In genomic region chr5:24018621-24019261, GRCm38 (mm10) we compare ENCODE assay signal across 12 mouse cellular contexts. TPM values are rescaled to one million over a fixed set of nuclear protein-coding genes. Genes with fewer than 3 reads are reported as not detected.
DNase-seq lines count a peak whose midpoint lies in the region; ATAC-seq and TF ChIP-seq lines count a peak whose summit lies in the region.
"Had no signal": no experiment of that assay in that cellular context is flagged by ENCODE, and none has a peak within 500 bp of the region (broad histone marks: within the 10 kb centered on the region; RNA-seq: fewer than 3 reads in every experiment).

No protein-coding gene starts in this region.

- H3K27ac ChIP-seq in hindbrain, embryonic 11.5 days (ENCODE audit: low read depth, low read length): peak overlapping the region; percentile 84
- peak overlapping the region; percentile 29; the same call in 1 of the 2 replicates for H3K27ac ChIP-seq in olfactory bulb, adult 2 months (ENCODE audit: insufficient read depth, low read depth, low read length)

- no peaks in the 10 kb centered on the region for H3K9me3 ChIP-seq in hindbrain, embryonic 11.5 days (ENCODE audit: control insufficient read depth, low read length)
- H3K9me3 ChIP-seq: G1E had no signal

- peaks cover 3% of the 10 kb centered on the region; the same call in 1 of the 2 replicates for H3K4me1 ChIP-seq in hindbrain, embryonic 11.5 days (replicated peaks; ENCODE audit: control insufficient read depth, insufficient read depth, low read length)
- H3K4me1 ChIP-seq in olfactory bulb, adult 2 months (ENCODE audit: control insufficient read depth, insufficient read depth, low read length): peaks cover 13% of the 10 kb centered on the region

- no peak overlapping the region for H3K4me2 ChIP-seq in hindbrain, embryonic 11.5 days (replicated peaks; ENCODE audit: low read depth, low read length)

- DNase-seq in embryo, embryonic 11 days: peak; percentile 29
- no peak for DNase-seq in embryo, embryonic 9.5 days (ENCODE audit: extremely low spot score)
- DNase-seq in hindbrain, embryonic 11.5 days (ENCODE audit: low spot score): peak; percentile 48
- peak; percentile 50 for DNase-seq in mesoderm, embryonic 11.5 days (ENCODE audit: low read depth, low spot score)
- DNase-seq in spleen, postnatal 36 days (ENCODE audit: low spot score in 2 of 2): no peak
- DNase-seq in heart, postnatal 14 days: no peak
- DNase-seq: kidney, postnatal 10 days; lung, adult 18-20 months; thymus, postnatal 4 days had no signal

- no peak for TF ChIP-seq POLR2A in olfactory bulb, adult 2 months (IDR thresholded peaks at IDR 0.05; ENCODE audit: insufficient read depth, low read depth, low read length)

- H3K4me3 ChIP-seq in hindbrain, embryonic 11.5 days (ENCODE audit: low read depth, low read length): no peak overlapping the region
- H3K4me3 ChIP-seq in olfactory bulb, adult 2 months (ENCODE audit: insufficient read depth, low read depth, low read length): no peak overlapping the region

- TF ChIP-seq CTCF in olfactory bulb, adult 2 months (IDR thresholded peaks at IDR 0.05; ENCODE audit: insufficient read depth, low read depth, low read length): no peak

- H3K9ac ChIP-seq in hindbrain, embryonic 11.5 days (ENCODE audit: low read depth, low read length): no peak overlapping the region

- WGBS in hindbrain, embryonic 11.5 days: 66% methylated on average over 7 of the region's 7 CpGs
- 52% methylated on average over 7 of the region's 7 CpGs for WGBS in olfactory bulb, adult 2 months

- no peaks in the 10 kb centered on the region for H3K36me3 ChIP-seq in hindbrain, embryonic 11.5 days (ENCODE audit: control insufficient read depth, insufficient read depth, low read length)

- ATAC-seq in hindbrain, embryonic 11.5 days (ENCODE audit: low FRiP score): peak; percentile 75
- ATAC-seq in CD4-positive, CD25-positive, alpha-beta regulatory T cell, adult 4 months: no peak

- intact Hi-C loops in heart, postnatal 14 days (cut with DNase I): no loop called here

- H3K27me3 ChIP-seq in hindbrain, embryonic 11.5 days (ENCODE audit: control insufficient read depth, insufficient read depth, low read length): no peaks in the 10 kb centered on the region

RNA-seq across cellular contexts. Expression of gene Fam126a, which starts 11.7 kb away (rescaled TPM):
- polyA plus RNA-seq in hindbrain, embryonic 11.5 days (2014; fragmentation: Nextera tagmentation; extraction: Ambion mirVana): 38.8 and 42.1 TPM in 2 replicates
- not detected in 2 replicates for polyA plus RNA-seq in olfactory bulb, adult 2 months (2012; ENCODE audit: insufficient read depth, insufficient read length, low replicate concordance, missing spikeins)
- 1 to 10 TPM; 8.7 TPM for polyA plus RNA-seq in CD4-positive, CD25-positive, alpha-beta regulatory T cell, adult 4 months (2017; shearing (Covaris generic))
- 10 to 100 TPM; 46.8 to 59.4 TPM for total RNA-seq in heart, postnatal 14 days (2021)

Comparison
In these comparisons a context has a peak if more than half of its experiments do, and no peak if none do; other contexts are left out.
1. DNase-seq: peak in embryo, embryonic 11 days (single experiment), hindbrain, embryonic 11.5 days (single experiment) and mesoderm, embryonic 11.5 days (single experiment); none in embryo, embryonic 9.5 days (single experiment), spleen, postnatal 36 days (0 of 2) and heart, postnatal 14 days (0 of 2).